Mouse (Mus musculus) inflammation-experienced regulatory T-cells, adult 16 weeks (primary cell): ENCODE data around the gene Rspo1. TPM values are rescaled to one million over a fixed set of nuclear protein-coding genes. Genes with fewer than 3 reads are reported as not detected.

ENCODE experiments used
- polyA plus RNA-seq: library from polyadenylated mRNA; unstranded; fragments of 100-300 nt; shearing (Covaris generic); gene quantifications from one replicate; pipeline ENCODE4 v1.2.1, GENCODE M21; 2017

The Rspo1 gene
- polyA plus RNA-seq = not detected

GRCm38 (mm10) chr4:124985671-124986602 is at the start of gene Rspo1:
Gene Rspo1 (plus strand): TSS chr4:124986430.

GRCm38 (mm10) chr4:124936613-124937471 is 49.4 kb upstream of the Rspo1 start, which contains the start of gene 9930104L06Rik:
Gene 9930104L06Rik (plus strand): TSS chr4:124937048.

GRCm38 (mm10) chr4:124939211-124939610 is 47.0 kb upstream of the Rspo1 start, which contains the start of gene Cdca8:
Gene Cdca8 (minus strand): TSS chr4:124939311.

GRCm38 (mm10) chr4:125015806-125016635 is 29.8 kb downstream of the Rspo1 start, which contains the start of gene Gnl2:
Gene Gnl2 (plus strand): TSS chr4:125016585.

Other genes starting within 250 kb of the Rspo1 start
- gene Inpp5b, start 244.6 kb upstream of the Rspo1 start, polyA plus RNA-seq = 182 TPM
- 25.5 TPM for gene Mtf1, start 184.3 kb upstream of the Rspo1 start, polyA plus RNA-seq
- 5.3 TPM for gene Yrdc, start 135.8 kb upstream of the Rspo1 start, polyA plus RNA-seq
- gene 1110065P20Rik, start 135.2 kb upstream of the Rspo1 start, polyA plus RNA-seq = 8.0 TPM
- gene Maneal, start 124.3 kb upstream of the Rspo1 start, polyA plus RNA-seq = 0.28 TPM
- gene Epha10, start 105.5 kb upstream of the Rspo1 start, polyA plus RNA-seq = not detected
- gene 9930104L06Rik, start 49.4 kb upstream of the Rspo1 start, polyA plus RNA-seq = 21.0 TPM
- gene Cdca8, start 47.1 kb upstream of the Rspo1 start, polyA plus RNA-seq = 16.5 TPM
- gene Gnl2, start 30.2 kb downstream of the Rspo1 start, polyA plus RNA-seq = 92.9 TPM
- gene Dnali1, start 79.3 kb downstream of the Rspo1 start, polyA plus RNA-seq = not detected
- gene Snip1, start 80.2 kb downstream of the Rspo1 start, polyA plus RNA-seq = 17.0 TPM
- 64.3 TPM for gene Meaf6, start 98.7 kb downstream of the Rspo1 start, polyA plus RNA-seq
- gene Zc3h12a, start 141.4 kb downstream of the Rspo1 start, polyA plus RNA-seq = 23.3 TPM